Mouse (Mus musculus) brain, embryonic 18.5 days (tissue): ENCODE results near the gene AC124108.1.

Experiments used
- DNase-seq: peaks from one replicate; pipeline ENCODE4 v3.0.0-alpha.2; 2012; ENCODE audit warnings: low read depth, low spot score

AC124108.1 gene

DNA sequence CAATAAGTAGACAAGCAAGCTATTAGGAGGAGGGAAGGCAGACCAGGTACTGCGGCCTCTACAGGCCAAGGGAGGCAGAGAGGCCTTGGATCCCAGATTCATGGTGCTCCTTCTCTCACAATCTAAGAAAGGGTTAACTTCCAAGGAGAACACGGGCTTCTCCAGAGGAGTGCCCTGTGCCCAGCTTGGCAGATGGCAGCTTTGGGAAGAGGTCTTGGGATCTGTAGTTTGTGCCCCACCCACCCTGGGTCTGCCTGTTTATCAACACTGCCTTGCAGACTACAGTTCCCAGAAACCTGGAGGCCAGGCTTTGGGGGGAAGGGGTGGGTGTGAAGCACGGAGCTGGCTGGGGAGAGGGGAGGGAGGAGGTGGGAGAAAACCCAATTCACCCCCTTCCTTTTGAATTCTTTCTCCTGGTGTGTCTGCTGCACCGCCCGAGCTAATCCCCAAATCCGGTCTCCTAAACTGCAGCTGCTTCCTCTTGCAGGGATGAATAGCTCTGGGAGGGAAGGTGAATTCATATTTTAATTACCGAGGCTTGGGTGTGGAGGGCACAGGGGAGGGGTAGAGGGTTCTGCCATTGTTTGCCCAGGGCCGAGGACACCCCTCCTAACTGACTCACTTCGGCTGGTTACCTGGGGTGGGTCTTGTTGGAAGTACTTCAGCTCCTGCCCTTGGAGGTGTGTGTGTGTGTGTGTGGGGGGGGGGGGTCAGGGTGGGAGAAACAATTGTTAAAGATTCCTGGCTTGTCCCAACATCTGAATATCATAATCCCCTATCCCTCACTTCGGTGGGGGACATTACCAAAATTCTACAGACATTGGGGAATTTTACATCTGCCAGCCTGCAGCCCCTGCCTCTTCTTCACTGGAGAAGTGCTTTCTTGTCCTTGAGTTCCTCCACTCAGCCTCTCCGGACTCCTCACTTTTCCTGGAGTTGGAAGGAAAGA lies 9.6 kb downstream of the AC124108.1 start:
- peak; percentile 89 for DNase-seq

DNA sequence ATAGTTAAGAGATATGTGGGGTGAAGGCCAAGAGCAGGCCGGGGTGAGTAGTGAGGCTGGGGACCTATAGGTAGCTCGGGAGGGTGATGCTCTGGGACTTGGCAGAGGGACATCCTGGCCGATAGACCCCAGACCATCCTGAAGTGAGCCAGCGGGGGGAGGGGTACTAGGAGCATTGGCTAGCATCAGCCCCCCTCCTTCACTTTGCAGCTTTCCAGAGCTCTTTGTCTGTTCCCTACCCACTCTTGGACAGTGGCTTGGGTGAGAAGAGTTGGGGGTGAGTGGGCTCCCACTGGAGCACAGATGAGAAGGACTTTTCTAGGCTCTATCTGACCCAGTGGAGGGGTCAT lies 10.2 kb downstream of the AC124108.1 start:
- DNase-seq = no peak

GRCm38 (mm10) chr1:132201936-132202335 lies 10.7 kb downstream of the AC124108.1 start:
- no peak for DNase-seq

DNA sequence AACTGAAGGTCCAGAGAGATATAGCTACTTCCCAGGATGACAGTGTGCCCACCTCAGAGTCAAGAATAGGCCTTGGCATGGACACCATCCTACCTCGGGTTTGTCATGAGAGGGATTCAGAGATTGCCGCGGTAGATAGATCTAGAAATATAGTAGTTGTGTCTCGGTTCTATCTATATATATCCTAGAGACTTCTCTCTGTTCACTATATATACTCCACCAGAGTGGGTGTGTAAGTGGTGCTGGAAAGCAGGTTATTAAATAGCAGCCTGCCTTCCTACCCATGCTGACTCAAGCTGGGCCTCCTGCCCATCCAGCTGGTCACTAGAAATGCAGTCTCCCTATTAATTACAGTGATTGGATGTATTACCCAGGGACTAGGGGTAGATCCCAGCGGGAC lies 11.5 kb downstream of the AC124108.1 start:
- no peak for DNase-seq

- DNase-seq = no peak
These were observed 14.7 kb downstream of the AC124108.1 start for GRCm38 (mm10) chr1:132205958-132206357.

GRCm38 (mm10) chr1:132206828-132207227 lies 15.6 kb downstream of the AC124108.1 start:
- DNase-seq = no peak

- DNase-seq = no peak
These were observed 16.9 kb downstream of the AC124108.1 start for GRCm38 (mm10) chr1:132208154-132208553.

DNA sequence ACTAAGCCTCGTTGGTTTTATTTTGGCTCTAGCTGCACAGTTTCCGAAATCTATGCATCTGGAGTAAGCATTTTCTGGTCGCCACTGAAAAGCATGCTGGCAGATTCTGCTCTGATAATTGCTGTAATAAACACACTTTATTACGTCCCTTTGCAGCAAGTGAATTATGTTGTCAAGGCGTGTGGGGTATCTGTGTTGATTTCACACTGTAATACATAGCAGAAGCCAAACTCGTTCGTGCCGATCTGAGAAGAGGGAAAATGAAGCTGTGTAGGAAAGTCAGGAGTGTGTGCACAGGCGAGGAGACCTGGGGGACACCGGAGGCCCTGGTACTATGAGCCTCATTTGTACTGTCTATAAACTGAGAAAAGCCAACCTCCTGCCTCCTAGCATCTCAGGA lies 18.1 kb downstream of the AC124108.1 start:
- DNase-seq = no peak

GRCm38 (mm10) chr1:132210922-132211321 lies 19.7 kb downstream of the AC124108.1 start:
- DNase-seq = no peak

GRCm38 (mm10) chr1:132211672-132212071 lies 20.4 kb downstream of the AC124108.1 start:
- DNase-seq = no peak

DNA sequence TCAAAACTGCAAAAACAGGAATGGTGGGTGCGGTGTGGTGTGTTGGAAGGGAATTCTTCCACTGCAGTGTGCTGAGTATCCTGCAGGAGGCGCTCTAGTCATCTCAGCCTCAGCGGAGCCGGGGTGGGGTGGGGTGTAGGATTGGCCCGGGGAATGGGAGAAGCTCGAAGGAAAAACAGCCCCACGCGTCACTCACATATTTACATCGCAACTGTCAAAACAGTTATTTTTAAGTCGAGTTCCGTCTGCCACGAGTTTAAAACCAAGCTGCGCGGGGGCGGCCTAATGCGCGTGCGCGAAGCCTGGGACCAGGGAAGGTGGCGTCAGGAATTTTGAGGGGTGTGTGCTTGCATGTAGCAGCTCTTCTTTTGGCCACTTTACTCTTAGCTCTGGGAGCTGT lies 21.0 kb downstream of the AC124108.1 start:
- no peak for DNase-seq

DNA sequence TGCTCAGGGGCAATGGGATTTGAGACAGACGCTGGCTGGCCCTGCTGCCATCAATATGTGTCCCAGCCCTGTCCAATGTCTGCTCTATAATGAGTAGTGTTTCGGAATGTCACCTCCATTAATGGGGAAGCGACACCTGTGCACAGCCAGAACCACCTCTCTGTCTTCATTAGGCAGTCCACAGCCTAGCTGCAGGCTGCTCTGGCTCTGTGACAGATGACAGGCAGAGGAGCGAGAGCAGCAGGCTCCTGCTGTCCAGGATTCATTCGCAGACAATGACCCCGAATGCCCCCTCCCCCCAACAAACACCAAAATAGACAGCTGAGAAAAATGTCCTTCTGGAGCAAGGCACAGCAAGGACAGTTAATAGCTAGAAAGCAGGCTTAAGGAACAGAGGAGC lies 21.8 kb downstream of the AC124108.1 start:
- no peak for DNase-seq

DNA sequence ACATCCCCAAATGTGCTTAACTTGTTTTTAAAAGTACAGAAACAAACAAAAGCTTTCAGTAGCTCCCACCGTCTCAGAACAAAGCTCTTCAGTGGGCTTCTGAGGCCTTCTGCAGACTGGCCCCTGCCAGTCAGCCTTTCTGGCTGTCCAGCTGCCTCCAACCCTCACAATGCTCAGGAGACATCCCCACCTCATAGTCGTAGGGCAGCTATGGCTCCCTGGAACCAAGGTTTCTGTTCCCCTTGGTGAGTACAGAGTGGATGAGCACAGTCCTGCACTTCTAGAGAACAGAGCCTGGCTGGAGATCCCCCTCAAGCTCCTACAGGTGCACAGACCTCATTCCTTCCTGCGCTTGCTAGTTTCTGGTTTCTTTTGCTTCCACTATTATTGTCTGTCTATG lies 25.0 kb downstream of the AC124108.1 start:
- DNase-seq = no peak

- DNase-seq = no peak
These were observed 30.4 kb downstream of the AC124108.1 start for GRCm38 (mm10) chr1:132221627-132222026.

GRCm38 (mm10) chr1:132222166-132222565 lies 30.9 kb downstream of the AC124108.1 start:
- DNase-seq = no peak

GRCm38 (mm10) chr1:132226297-132227080 lies 35.2 kb downstream of the AC124108.1 start:
- no peak for DNase-seq

- DNase-seq = no peak
These were observed 38.4 kb downstream of the AC124108.1 start, which contains the start of gene Gm10188 for GRCm38 (mm10) chr1:132229667-132230066. Gm10188 (minus strand) TSS chr1:132229767.

- DNase-seq = no peak
These were observed 40.4 kb downstream of the AC124108.1 start for GRCm38 (mm10) chr1:132231470-132232274.

DNA sequence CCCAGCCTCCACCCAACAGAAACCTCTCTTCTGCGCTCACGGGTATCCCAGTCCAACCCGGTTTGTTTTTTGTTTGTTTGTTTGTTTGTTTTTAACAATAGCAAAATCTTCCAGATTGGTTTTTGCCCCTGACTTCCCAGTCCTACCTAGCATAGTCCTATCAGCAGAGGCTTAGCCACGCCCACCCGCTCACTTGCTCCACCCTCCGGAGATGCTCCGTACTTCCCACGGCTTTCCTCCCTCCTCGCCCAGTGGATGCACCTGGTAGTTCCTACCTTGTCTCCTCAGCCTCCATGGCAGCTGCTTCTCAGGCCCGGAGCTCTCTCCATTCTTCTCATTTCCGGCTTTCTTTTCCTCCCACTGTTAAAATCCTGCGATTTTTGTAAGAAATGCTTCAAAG lies 42.3 kb downstream of the AC124108.1 start:
- DNase-seq = no peak

GRCm38 (mm10) chr1:132234757-132235273 lies 43.6 kb downstream of the AC124108.1 start:
- DNase-seq = no peak

- DNase-seq = no peak
These were observed 46.4 kb downstream of the AC124108.1 start for GRCm38 (mm10) chr1:132237585-132238159.
